Mouse (Mus musculus) layer of hippocampus, postnatal 36 days (tissue): ENCODE results near the gene Dpep1. TPM values are rescaled to one million over a fixed set of nuclear protein-coding genes. Genes with fewer than 3 reads are reported as not detected.
"Not testable (repeated sequence)": the region's sequence is repeated elsewhere in the genome, so short reads cannot be mapped to it uniquely, and the experiment has no call there.

Experiments
- DNase-seq, 2 experiments: peaks; one replicate each; pipeline ENCODE4 v3.0.0; 2022
- total RNA-seq, 2 experiments: library from RNA; stranded (reverse); gene quantifications; 2 replicates each; pipeline ENCODE4 v1.2.3; 2021

Dpep1 gene
- total RNA-seq: under 1 TPM in 1 of 2 experiments, not detected in 1; 0.23 TPM

- no peak for DNase-seq
These were observed at the start of gene Dpep1 for GRCm38 (mm10) chr8:123185566-123186409. Gene Dpep1 (plus strand): TSS chr8:123186242.

DNA sequence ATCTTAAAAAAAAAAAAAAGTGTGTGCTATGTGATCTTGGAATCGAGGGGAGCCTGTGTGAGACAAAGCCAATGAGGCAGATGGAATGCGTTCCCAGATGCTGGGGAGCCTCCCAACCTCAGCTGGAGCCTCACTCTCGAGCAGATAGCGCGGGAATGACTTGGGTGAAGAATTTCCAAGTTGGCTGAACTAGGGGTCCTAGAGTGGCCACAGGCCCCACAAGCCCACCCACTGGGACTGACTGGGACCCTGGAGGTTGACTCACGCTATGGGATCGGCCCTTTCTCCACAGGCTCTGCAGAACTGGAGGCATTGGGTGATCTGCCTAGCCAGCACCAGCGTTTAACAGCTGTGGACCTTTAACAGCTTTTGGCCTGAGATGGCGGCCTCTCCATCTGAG, 49.8 kb upstream of the Dpep1 start:
- DNase-seq: no peak

DNA sequence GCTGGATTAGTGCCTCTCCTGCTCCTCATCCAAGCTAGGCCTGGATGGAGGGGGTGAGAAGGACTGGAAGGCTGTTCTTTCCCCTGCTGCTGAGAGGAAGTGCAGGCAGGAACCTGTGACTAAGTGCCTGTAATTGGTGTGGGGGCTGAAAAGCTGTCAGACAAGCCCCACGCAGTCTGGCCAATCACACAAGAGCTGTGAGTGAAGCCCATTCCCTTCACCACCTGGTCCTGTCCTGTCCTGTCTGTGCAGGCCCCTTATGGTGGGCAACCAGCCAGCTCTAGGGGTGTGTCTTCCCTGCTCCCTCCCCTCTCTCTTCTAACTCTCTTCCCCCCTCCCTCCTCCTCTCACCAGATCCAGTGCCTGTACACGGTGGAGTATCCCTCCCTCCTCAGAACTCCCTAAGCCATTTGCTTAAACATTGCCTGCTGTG, 48.4 kb upstream of the Dpep1 start:
- peak; percentile 62 to 71 for DNase-seq

- DNase-seq: no peak
These were observed 47.3 kb upstream of the Dpep1 start for GRCm38 (mm10) chr8:123138741-123139140.

DNA sequence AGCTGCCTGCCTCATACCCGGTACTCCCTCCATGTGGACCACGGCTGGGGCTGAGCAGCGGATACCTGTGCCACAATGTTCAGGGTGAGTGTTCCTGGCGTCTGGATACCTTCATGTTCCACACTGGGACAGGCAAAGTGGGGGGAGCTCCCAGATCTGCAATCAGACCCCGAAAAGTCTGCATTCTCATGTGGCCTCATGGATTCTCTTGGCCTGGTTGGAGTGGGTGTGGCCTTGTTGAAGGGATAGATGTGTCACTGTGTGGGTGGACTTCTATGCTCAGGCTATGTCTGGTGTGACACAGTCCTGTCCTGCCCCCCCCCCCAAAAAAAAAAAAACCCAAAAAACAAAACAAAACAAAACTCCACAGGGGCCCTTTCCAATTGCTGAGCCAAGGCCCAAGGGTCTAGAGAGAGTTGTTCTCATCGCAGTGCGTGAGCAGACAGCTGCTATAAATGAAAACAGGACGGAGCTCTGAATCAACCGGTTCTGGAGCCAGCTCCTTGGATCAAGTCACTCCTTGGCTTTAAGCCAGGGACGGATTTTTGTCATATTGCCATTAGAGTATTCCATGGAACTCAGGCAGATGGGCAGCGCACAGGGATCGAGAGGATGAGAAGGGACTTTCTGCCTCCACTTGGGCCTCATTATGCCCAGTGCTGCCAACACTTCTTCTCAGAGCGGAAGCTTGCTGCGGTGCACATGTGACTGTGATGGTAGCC, 44.1 kb upstream of the Dpep1 start:
- DNase-seq: peak in 1 of 2 experiments; percentile 49

GRCm38 (mm10) chr8:123145279-123145678, 40.8 kb upstream of the Dpep1 start:
- no peak for DNase-seq

DNA sequence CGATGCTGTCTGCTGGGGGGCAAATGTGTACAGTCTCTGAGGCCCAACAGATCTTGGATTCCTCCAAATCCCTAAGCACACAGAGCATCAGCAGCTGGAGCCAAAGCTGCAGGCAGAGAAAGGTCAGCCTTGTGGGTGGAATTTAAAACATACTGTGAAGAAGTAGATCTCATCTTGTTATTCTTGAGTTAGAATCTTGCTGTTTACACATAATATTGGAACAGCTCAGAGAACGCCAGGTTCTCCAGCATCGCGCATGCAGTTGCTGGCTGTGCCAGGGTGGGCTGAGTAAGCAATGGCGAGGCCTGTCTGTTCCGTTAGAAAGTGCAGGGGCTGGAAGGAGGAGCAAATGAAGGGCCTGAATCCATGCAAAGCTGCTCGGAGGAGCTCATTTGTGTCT, 39.7 kb upstream of the Dpep1 start:
- peak; percentile 61 to 62 for DNase-seq

GRCm38 (mm10) chr8:123150737-123151171, 35.3 kb upstream of the Dpep1 start:
- DNase-seq: peak; percentile 41 to 60

GRCm38 (mm10) chr8:123155177-123155576, 30.9 kb upstream of the Dpep1 start:
- DNase-seq: no peak

DNA sequence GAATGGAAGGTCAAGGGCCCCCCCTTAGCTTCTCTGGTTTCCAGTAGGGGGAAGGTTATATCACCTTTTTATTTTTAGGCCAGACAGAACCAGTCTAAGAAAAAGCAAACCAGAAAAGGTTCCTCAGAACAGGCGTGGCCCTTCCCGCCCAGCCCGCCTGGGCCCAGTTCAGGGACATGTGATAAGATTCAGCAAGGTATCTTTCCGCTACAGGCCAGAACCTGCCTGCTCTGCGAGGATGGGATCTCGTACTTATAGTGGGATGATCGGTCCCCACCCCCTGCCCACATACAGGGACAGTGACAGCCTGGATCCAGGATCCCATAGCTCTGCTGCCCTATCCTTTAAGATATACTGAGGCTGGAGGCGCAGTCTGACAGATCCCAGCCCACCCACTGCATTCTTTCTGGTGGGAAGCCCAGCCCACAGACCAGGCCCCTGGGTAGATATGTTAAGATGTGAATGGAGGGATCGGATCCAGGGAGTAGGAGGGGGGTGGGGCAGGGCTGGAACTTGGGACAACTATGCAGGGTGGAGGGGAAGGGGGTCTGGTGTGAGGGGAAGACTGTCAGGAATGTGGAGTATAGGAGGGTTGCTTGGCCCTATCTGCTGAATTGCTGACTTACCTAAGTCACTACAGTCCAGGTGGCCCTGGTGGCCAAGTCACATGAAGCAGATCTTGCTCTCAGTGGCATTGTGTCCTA, 29.8 kb upstream of the Dpep1 start:
- no peak for DNase-seq

GRCm38 (mm10) chr8:123157888-123158465, 28.1 kb upstream of the Dpep1 start, which contains the start of gene Sult5a1:
Gene Sult5a1 (minus strand): TSS chr8:123158315.
- DNase-seq: no peak

GRCm38 (mm10) chr8:123181391-123181790, 4.7 kb upstream of the Dpep1 start:
- DNase-seq: no peak

DNA sequence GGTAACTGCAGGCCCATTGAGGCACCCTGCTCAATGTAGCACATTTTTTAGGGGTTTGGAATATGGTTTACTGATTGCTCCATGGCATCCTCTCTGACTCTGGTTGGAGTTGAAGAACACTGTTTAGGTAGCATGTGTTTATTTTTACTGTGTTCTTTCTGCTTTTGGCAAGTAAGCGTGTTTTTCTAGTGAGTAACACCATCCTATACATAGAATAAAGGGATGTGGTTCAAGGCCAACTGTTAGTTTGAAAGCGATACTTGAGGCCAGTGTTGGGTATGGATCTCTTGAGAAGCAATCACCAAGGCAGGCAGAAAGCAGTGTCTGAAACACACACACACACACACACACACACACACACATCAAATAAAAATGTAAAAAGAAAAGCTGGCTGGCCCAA, 2.0 kb downstream of the Dpep1 start:
- DNase-seq: no peak

DNA sequence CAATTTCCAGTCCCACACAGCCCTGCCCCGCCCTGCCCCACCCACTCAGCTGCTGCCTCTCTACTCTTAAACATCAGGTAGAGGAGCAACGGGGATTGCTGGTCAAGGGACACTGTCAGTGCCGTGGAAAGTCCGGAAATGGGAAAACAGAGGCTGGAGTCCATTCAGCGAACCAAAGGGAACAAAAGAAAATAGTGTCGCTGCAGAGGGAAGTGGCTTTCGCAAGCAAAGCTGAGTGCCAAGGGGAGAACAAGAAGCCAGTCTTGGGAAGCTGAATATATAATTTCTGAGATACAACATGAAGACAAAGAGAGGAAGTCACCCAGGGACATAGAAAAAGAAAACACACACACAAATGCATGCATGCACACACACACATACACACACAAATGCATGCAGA, 2.8 kb downstream of the Dpep1 start:
- no peak for DNase-seq

- peak; percentile 70 to 74 for DNase-seq
These were observed 4.6 kb downstream of the Dpep1 start for GRCm38 (mm10) chr8:123190678-123191077.

GRCm38 (mm10) chr8:123191908-123192307, 5.9 kb downstream of the Dpep1 start:
- DNase-seq: no peak

DNA sequence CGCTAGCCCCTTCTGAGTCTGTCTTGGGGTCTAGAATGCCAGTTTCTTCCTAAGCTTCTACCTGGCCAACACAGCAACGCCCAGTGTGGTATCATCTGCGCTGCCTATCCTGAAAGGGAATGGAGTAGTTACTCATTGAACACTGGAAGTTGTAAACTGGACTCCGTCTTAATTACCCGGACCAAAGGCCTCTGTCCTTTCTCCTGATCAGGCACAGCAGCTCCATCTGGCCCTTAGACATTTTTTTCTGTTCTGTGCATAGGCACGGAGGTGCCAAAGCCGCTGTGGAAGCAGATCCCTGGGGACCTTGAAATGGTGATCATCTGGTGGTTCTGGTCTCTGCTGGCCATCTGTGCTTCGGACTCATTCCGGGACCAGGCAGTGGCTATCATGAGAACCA, 7.7 kb downstream of the Dpep1 start:
- DNase-seq: no peak

DNA sequence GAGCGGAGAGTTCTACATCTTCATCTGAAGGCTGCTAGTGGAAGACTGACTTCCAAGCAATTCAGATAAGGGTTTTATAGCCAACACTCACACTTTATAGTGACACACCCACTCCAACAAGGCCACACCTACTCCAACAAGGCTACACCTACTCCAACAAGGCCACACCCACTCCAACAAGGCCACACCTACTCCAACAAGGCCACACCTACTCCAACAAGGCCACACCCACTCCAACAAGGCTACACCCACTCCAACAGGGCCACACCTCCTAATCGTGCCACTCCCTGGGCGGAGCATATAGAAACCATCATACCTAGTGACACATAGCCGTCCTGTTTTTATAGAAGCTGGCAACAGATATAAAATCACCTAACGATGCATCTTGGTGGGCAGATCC, 11.0 kb downstream of the Dpep1 start:
- DNase-seq: not testable (repeated sequence)

DNA sequence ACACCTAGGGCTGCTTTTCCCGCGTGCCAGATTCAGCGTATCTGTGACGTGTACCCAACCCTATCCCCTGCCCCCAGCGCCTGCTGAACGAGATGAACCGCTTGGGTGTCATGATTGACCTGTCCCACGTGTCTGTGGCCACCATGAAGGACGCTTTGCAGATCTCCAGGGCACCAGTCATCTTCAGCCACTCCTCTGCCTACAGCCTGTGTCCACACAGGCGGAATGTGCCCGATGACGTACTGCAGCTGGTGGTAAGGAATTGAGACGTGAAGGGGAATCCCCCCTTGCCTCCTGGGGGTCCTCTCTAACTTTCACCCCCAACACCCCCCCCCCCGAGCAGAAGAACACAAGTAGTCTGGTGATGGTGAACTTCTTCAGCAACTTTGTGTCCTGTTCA, 13.8 kb downstream of the Dpep1 start:
- no peak for DNase-seq

- DNase-seq: peak; percentile 57 to 80
These were observed 16.2 kb downstream of the Dpep1 start for GRCm38 (mm10) chr8:123202288-123202687.

GRCm38 (mm10) chr8:123203571-123203970, 17.5 kb downstream of the Dpep1 start:
- no peak for DNase-seq

DNA sequence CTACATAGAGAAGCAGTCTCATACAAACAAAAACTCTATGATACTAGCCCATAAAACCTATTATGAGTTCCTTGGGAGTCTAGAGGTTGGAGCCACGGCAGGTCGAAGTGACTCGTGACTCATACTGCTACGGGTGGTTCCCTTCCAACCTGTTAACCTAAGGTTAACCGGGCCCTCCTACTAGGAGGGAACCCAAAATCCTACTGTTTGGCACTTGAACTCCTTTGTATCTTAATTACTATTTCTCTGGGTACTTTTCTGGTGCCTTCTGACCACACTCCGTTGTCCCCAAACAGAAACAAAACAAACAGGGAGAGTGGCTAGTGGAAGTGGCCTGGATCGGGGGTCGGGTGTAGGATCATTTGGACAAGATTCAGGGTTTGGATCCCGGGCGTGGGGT, 25.8 kb downstream of the Dpep1 start:
- DNase-seq: no peak
